Mouse (Mus musculus): ENCODE measurements around the gene Ube2h.

GRCm38 (mm10) chr6:30286642-30287041 lies 17.7 kb downstream of the Ube2h start:
- TF ChIP-seq CTCF (IDR thresholded peaks at IDR 0.05; ENCODE audit: borderline replicate concordance, extremely low read depth, insufficient read depth, insufficient read length) (no peak), POLR2A (IDR thresholded peaks at IDR 0.05; ENCODE audit: borderline replicate concordance, extremely low read depth, insufficient read depth, insufficient read length, poor library complexity, severe bottlenecking) (no peak)
